Mouse (Mus musculus): ENCODE measurements around the gene Clic3.
A peak's percentile ranks its signal among the peaks of the same experiment; 100 is the strongest.

DNA sequence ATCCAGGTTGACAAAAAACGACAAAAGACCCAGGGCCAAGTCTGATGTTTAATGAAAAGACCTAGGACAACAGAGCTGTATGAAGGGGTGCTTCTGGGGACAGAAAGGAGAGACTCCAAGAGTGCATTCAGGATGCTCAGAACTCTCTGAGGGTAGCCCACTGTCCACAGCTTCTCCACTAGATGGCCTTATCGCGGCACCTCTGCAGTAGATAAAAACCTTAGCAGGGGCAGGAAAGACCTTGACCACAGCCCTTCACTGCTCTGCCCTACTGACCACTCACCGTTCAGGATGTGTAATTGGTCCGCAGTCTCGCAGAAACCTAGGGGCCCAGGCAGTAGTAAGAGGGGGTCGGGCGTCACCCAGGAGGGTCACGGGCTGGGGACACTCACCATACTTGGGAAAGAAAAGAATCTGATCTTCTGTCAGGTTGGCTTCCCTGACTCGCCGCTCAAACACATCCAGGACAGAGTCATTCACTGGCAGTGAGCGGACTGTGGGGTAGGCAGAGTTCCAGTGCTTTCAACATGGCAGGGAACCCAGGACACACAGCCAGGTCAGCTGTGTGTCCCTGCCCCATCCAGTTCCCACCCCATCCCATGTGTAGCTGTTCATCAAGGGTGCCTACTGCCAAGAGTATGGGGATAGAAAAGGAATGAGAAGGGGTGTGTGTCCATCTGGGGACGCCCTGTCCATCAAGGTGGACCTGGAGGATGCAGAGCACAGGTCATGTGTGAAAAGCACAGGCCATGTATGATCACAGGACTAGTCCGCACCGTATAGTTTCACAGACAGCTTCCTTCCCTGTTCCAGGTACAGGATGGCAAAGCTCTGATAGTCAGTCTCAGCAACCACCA lies 42.2 kb downstream of the Clic3 start:
- TF ChIP-seq E2F4 (IDR thresholded peaks at IDR 0.05; ENCODE audit: borderline replicate concordance, low read depth, low read length) (no peak), USF2 (IDR thresholded peaks at IDR 0.05; ENCODE audit: borderline replicate concordance in 1 of 2, insufficient read depth in 1 of 2, low read depth in 1 of 2, low read length in 2 of 2) (no peak), CTCF (IDR thresholded peaks at IDR 0.05 in 2 of 3, conservative IDR thresholded peaks at IDR 0.05 in 1 of 3; ENCODE audit: control insufficient read depth in 1 of 3, insufficient read depth in 1 of 3, low read depth in 2 of 3, low read length in 3 of 3, poor library complexity in 1 of 3, severe bottlenecking in 1 of 3) (peak in 2 of 3 experiments; percentile 38 to 39; a peak in 4 of 6 replicates), GATA1 (IDR thresholded peaks at IDR 0.05; ENCODE audit: low read depth, low read length) (no peak), GABPA (IDR thresholded peaks at IDR 0.05; ENCODE audit: low read depth, low read length) (no peak)
